Mouse (Mus musculus) hindbrain, embryonic 14.5 days (tissue): Measurements from ENCODE around the gene Ndufa13. TPM values are rescaled to one million over a fixed set of nuclear protein-coding genes. Genes with fewer than 3 reads are reported as not detected.

Experiments used
- ATAC-seq: fragments of 200-750 bp; cut with Nextera tagmentation; 2 replicates; pipeline ENCODE4 v1.8.0; 2017; ENCODE audit warnings: moderate number of reproducible peaks, mild to moderate bottlenecking, moderate TSS enrichment, moderate library complexity; ENCODE audit not compliant: low FRiP score
- DNase-seq: peaks from one replicate; pipeline ENCODE4 v3.0.0-alpha.2; 2015; ENCODE audit warnings: low spot score
- H3K27ac ChIP-seq: fragments of 300-500 bp; sonication (generic); 2 replicates; pipeline ENCODE4 v1.5.1; 2014; ENCODE audit warnings: mild to moderate bottlenecking, moderate library complexity
- H3K27me3 ChIP-seq: fragments of 300-500 bp; sonication (generic); 2 replicates; pipeline ENCODE4 v1.6.1; 2014; ENCODE audit warnings: mild to moderate bottlenecking, low read length, mixed read lengths; ENCODE audit not compliant: control insufficient read depth, insufficient read depth
- H3K36me3 ChIP-seq: fragments of 300-500 bp; sonication (generic); replicated peaks from 2 replicates; pipeline ENCODE4 v1.6.1; 2014; ENCODE audit not compliant: control insufficient read depth, insufficient read depth
- H3K4me1 ChIP-seq: fragments of 300-500 bp; sonication (generic); replicated peaks from 2 replicates; pipeline ENCODE4 v1.6.1; 2014; ENCODE audit warnings: antibody characterized with exemption, low read length, mixed read lengths; ENCODE audit not compliant: control insufficient read depth, insufficient read depth
- H3K4me2 ChIP-seq: fragments of 300-500 bp; sonication (generic); replicated peaks from 2 replicates; pipeline ENCODE4 v1.6.1; 2014; ENCODE audit warnings: mild to moderate bottlenecking, moderate library complexity
- H3K4me3 ChIP-seq: fragments of 300-500 bp; sonication (generic); replicated peaks from 2 replicates; pipeline ENCODE4 v1.5.1; 2014; ENCODE audit warnings: mild to moderate bottlenecking, low read length
- H3K9ac ChIP-seq: fragments of 300-500 bp; sonication (generic); 2 replicates; pipeline ENCODE4 v1.6.1; 2014
- H3K9me3 ChIP-seq: fragments of 300-500 bp; sonication (generic); 2 replicates; pipeline ENCODE4 v1.6.1; 2016; ENCODE audit warnings: low read length; ENCODE audit not compliant: control insufficient read depth
- whole genome bisulfite sequencing: fragments of 180-500 bp; shearing (Covaris S2); extraction: QIAGEN DNeasy Blood & Tissue Kit; methylation state at CpG from one replicate; pipeline ENCODE4 v1.1.7; 2014; 5-methylcytosine and 5-hydroxymethylcytosine counted together
- polyA plus RNA-seq: library from polyadenylated mRNA; unstranded; fragments of >200 nt; fragmentation: Nextera tagmentation; extraction: Ambion mirVana; gene quantifications from 2 replicates; pipeline ENCODE4 v1.2.1, GENCODE M21; 2014

Gene Ndufa13
- polyA plus RNA-seq, 1 experiment from 2014 or later = 213 TPM

- Histone ChIP-seq H3K36me3 (peaks cover 33% of the 10 kb centered on the region; the same call in 1 of the 2 replicates), H3K9me3 (no peaks in the 10 kb centered on the region)
These were observed 38.9 kb downstream of the Ndufa13 start for GRCm38 (mm10) chr8:69863387-69864020.

GRCm38 (mm10) chr8:69861251-69861650 is 41.1 kb downstream of the Ndufa13 start:
- DNase-seq = no peak
- Histone ChIP-seq H3K27me3 (no peaks in the 10 kb centered on the region), H3K9ac (no peak overlapping the region), H3K36me3 (peaks cover 33% of the 10 kb centered on the region; the same call in 1 of the 2 replicates), H3K27ac (no peak overlapping the region), H3K4me3 (no peak overlapping the region), H3K4me2 (no peak overlapping the region), H3K4me1 (no peaks in the 10 kb centered on the region), H3K9me3 (no peaks in the 10 kb centered on the region)
- no peak for ATAC-seq
- WGBS = 74% methylated on average over 2 of the region's 2 CpGs

More at GRCm38 (mm10) chr8:69863387-69864020, 38.9 kb downstream of the Ndufa13 start:
- ATAC-seq = no peak
- Histone ChIP-seq H3K9ac (no peak overlapping the region), H3K4me1 (no peaks in the 10 kb centered on the region), H3K27me3 (no peaks in the 10 kb centered on the region), H3K4me3 (no peak overlapping the region), H3K4me2 (no peak overlapping the region), H3K27ac (no peak overlapping the region)
- DNase-seq = no peak
- WGBS = 91% methylated on average over 5 of the region's 5 CpGs

- 58% methylated on average over 4 of the region's 4 CpGs for WGBS
- no peak for ATAC-seq
These were observed 41.6 kb downstream of the Ndufa13 start for GRCm38 (mm10) chr8:69860807-69861206.

DNA sequence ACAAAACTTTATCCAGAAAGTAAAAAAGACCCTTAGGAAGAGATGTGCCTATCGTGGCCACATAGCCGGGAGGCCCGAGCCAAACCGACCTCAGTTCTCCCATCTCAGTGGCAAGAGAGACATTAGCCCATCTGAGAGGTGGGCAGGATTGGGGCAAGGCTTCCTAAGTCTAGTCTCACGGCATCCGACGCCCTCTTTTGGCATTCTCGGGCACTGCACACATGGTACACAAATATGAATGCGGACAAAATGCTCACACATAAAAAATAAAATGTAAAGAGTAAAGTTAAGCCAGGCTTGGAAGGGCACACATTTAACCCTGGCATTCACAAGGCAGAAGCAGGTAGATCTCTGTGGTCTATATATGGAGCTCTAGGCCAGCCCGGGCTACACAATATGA is 48.5 kb downstream of the Ndufa13 start:
- no peak overlapping the region for H3K4me3 ChIP-seq
- no peaks in the 10 kb centered on the region for H3K9me3 ChIP-seq
- H3K4me1 ChIP-seq = no peaks in the 10 kb centered on the region
- 0 out of 2 replicates have a peak, but pooled peaks cover under 1% of the 10 kb centered on the region for H3K36me3 ChIP-seq
- no peak overlapping the region for H3K27ac ChIP-seq
- DNase-seq (no peak), ATAC-seq (no peak)
- 94% methylated on average over 10 of the region's 10 CpGs for WGBS
- no peaks in the 10 kb centered on the region for H3K27me3 ChIP-seq
- no peak overlapping the region for H3K9ac ChIP-seq
- no peak overlapping the region for H3K4me2 ChIP-seq

More at GRCm38 (mm10) chr8:69860807-69861206, 41.6 kb downstream of the Ndufa13 start:
- Histone ChIP-seq H3K4me1 (no peaks in the 10 kb centered on the region), H3K4me3 (no peak overlapping the region), H3K27ac (no peak overlapping the region), H3K9ac (no peak overlapping the region), H3K36me3 (peaks cover 33% of the 10 kb centered on the region; the same call in 1 of the 2 replicates), H3K9me3 (no peaks in the 10 kb centered on the region), H3K27me3 (no peaks in the 10 kb centered on the region), H3K4me2 (no peak overlapping the region)
- DNase-seq = no peak

DNA sequence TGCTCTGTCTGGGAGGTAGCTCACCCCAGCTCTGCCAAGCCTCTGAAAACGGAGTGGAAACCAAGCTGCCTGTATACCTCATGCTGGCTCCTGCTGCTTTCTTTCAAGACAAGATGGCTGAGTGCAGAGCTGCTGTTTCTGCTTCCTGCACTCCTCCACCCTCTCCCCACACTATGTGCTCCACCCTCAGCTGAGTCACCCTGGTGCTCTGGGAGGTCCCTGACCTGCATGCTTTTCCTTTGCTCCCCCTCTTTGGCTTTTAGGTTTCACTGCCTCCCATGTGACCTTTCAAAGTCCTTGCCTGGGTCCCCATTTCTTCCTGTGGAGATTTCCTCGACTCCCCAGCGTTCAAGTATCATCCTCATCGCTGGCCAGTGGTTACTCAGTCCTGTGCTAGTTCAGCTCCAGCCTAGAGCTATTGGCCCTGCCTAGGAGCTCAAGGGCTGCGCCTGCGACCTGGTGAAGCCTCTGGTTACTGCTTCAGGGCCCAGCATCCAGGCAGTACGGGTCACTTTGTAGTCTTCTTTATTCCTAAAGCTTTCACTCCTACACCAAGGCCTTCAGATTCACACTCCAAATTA is 51.3 kb downstream of the Ndufa13 start:
- Histone ChIP-seq H3K27ac (no peak overlapping the region), H3K4me2 (no peak overlapping the region), H3K4me3 (no peak overlapping the region), H3K27me3 (no peaks in the 10 kb centered on the region), H3K4me1 (no peaks in the 10 kb centered on the region), H3K36me3 (no peaks in the 10 kb centered on the region), H3K9ac (no peak overlapping the region), H3K9me3 (no peaks in the 10 kb centered on the region)
- DNase-seq (no peak), ATAC-seq (no peak)
- WGBS = 88% methylated on average over 7 of the region's 7 CpGs

DNA sequence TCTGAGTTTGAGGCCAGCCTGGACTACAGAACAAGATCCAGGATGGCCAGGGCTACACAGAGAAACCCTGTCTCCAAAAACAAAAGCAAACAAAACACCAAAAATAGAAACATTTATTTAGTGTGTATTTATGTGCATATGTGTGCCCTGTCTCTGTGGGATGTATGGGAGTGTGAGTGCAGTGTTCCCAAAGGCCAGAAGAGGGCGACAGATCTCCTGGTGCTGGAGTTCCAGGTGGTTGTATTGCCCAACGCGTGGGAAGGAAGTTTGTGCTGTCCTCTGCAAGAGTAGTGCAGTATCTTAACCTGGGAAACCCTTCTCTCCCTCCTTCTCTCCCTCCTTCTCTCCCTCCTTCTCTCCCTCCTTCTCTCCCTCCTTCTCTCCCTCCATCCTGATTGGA is 52.5 kb downstream of the Ndufa13 start:
- DNase-seq (no peak), ATAC-seq (no peak)
- Histone ChIP-seq H3K9ac (no peak overlapping the region), H3K27ac (no peak overlapping the region), H3K4me3 (no peak overlapping the region), H3K4me2 (no peak overlapping the region), H3K9me3 (no peaks in the 10 kb centered on the region), H3K27me3 (no peaks in the 10 kb centered on the region), H3K4me1 (no peaks in the 10 kb centered on the region), H3K36me3 (no peaks in the 10 kb centered on the region)
- 43% methylated on average over 3 of the region's 3 CpGs for WGBS

GRCm38 (mm10) chr8:69848951-69849350 is 53.4 kb downstream of the Ndufa13 start:
- no peaks in the 10 kb centered on the region for H3K9me3 ChIP-seq
- H3K4me3 ChIP-seq = no peak overlapping the region
- DNase-seq (no peak), ATAC-seq (no peak)
- no peaks in the 10 kb centered on the region for H3K4me1 ChIP-seq
- no peaks in the 10 kb centered on the region for H3K36me3 ChIP-seq
- no peaks in the 10 kb centered on the region for H3K27me3 ChIP-seq
- H3K9ac ChIP-seq = no peak overlapping the region
- H3K27ac ChIP-seq = no peak overlapping the region
- H3K4me2 ChIP-seq = no peak overlapping the region
- WGBS = 97% methylated on average over 8 of the region's 8 CpGs

DNA sequence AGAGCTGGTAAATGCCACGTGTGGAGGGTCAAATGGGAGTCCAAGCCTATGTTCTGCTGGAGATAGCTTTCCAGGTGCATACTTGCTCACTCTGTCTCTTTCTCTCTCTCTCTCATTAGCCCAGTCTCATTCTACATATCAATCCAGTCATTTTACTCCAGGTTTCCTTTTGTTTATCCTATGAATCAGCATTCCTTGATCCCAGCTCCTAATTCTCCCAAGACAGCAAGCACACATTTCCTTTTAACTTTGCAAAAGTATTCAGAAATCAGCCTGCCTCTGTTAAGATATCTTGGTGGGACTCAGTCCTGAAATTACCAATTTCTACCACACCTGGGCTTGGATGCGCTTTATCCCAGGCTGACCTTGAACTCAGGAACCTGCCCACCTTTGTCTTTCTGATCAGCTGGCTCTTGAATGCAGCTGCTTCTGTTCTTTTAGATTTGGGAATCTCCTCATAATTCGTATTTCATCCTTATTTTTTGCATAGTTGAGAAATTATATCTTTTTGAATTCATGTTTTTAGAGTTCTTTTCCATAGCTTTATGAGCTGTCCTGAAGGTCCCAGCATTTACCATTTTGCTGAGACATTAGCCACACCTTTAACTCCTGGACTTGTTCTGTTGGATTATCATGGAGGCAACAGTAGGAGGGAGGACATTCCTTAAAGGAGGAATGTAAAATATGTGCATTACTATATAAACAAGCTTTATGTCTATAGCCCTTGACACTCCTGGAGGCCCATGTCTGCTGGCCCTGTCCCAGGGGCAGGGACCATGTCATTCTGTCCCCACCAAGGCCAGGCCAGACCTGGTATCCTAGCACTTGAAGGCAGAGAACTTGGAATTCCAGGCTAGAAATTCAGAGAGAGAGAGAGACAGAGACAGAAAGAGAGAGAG is 54.9 kb downstream of the Ndufa13 start:
- Histone ChIP-seq H3K4me3 (no peak overlapping the region), H3K4me2 (no peak overlapping the region), H3K4me1 (no peaks in the 10 kb centered on the region), H3K9ac (no peak overlapping the region), H3K27ac (no peak overlapping the region), H3K36me3 (no peaks in the 10 kb centered on the region; the same call in 1 of the 2 replicates), H3K9me3 (no peaks in the 10 kb centered on the region), H3K27me3 (no peaks in the 10 kb centered on the region)
- DNase-seq (no peak), ATAC-seq (no peak)
- 83% methylated on average over 3 of the region's 3 CpGs for WGBS
